Mouse (Mus musculus) lung, postnatal 0 days (tissue): ENCODE measurements around the gene Tbc1d12. TPM values are rescaled to one million over a fixed set of nuclear protein-coding genes. Genes with fewer than 3 reads are reported as not detected.

ENCODE experiments used
- ATAC-seq: fragments of 200-750 bp; cut with Nextera tagmentation; 2 replicates; pipeline ENCODE4 v1.8.0; 2017; ENCODE audit warnings: moderate library complexity
- DNase-seq: peaks from one replicate; pipeline ENCODE4 v3.0.0-alpha.2; 2016; ENCODE audit warnings: low spot score
- H3K27ac ChIP-seq: fragments of 300-500 bp; sonication (generic); 2 replicates; pipeline ENCODE4 v1.5.1; 2014; ENCODE audit warnings: antibody characterized with exemption, mild to moderate bottlenecking, low read length, mixed read lengths
- H3K27me3 ChIP-seq: fragments of 300-500 bp; sonication (generic); replicated peaks from 2 replicates; pipeline ENCODE4 v1.6.1; 2014; ENCODE audit warnings: low read length, mixed read lengths; ENCODE audit not compliant: insufficient read depth
- H3K36me3 ChIP-seq: fragments of 300-500 bp; sonication (generic); 2 replicates; pipeline ENCODE4 v1.6.1; 2014; ENCODE audit warnings: low read length, mixed read lengths; ENCODE audit not compliant: insufficient read depth
- H3K4me1 ChIP-seq: fragments of 300-500 bp; sonication (generic); 2 replicates; pipeline ENCODE4 v1.6.1; 2014; ENCODE audit warnings: antibody characterized with exemption, low read depth, low read length, mixed read lengths; ENCODE audit not compliant: insufficient read depth
- H3K4me2 ChIP-seq: fragments of 300-500 bp; sonication (generic); replicated peaks from 2 replicates; pipeline ENCODE4 v1.6.1; 2014; ENCODE audit warnings: low read depth, mild to moderate bottlenecking, low read length, moderate library complexity, mixed read lengths
- H3K4me3 ChIP-seq: fragments of 300-500 bp; sonication (generic); 2 replicates; pipeline ENCODE4 v1.5.1; 2014; ENCODE audit warnings: low read depth, low read length
- H3K9ac ChIP-seq: fragments of 300-500 bp; sonication (generic); replicated peaks from 2 replicates; pipeline ENCODE4 v1.6.1; 2014; ENCODE audit warnings: low read depth, mild to moderate bottlenecking
- H3K9me3 ChIP-seq: fragments of 300-500 bp; sonication (generic); 2 replicates; pipeline ENCODE4 v1.6.1; 2016; ENCODE audit warnings: low read length, mixed read lengths
- CTCF ChIP-seq: IDR thresholded peaks from 2 replicates; pipeline ENCODE4 v1.5.1; 2016; ENCODE audit warnings: antibody characterized with exemption, mild to moderate bottlenecking
- EP300 ChIP-seq: IDR thresholded peaks from 2 replicates; pipeline ENCODE4 v1.6.1; 2016; ENCODE audit warnings: antibody characterized with exemption, mild to moderate bottlenecking, control low read depth
- WGBS: fragments of 180-500 bp; shearing (Covaris S2); extraction: QIAGEN DNeasy Blood & Tissue Kit; methylation state at CpG from one replicate; pipeline ENCODE4 v1.1.7; 2014; 5-methylcytosine and 5-hydroxymethylcytosine counted together
- polyA plus RNA-seq: library from polyadenylated mRNA; unstranded; fragments of >200 nt; fragmentation: Nextera tagmentation; extraction: Ambion mirVana; gene quantifications from 2 replicates; pipeline ENCODE4 v1.2.1, GENCODE M21; 2015

Gene Tbc1d12
- polyA plus RNA-seq, 1 experiment from 2014 or later, result 2.8 TPM

DNA sequence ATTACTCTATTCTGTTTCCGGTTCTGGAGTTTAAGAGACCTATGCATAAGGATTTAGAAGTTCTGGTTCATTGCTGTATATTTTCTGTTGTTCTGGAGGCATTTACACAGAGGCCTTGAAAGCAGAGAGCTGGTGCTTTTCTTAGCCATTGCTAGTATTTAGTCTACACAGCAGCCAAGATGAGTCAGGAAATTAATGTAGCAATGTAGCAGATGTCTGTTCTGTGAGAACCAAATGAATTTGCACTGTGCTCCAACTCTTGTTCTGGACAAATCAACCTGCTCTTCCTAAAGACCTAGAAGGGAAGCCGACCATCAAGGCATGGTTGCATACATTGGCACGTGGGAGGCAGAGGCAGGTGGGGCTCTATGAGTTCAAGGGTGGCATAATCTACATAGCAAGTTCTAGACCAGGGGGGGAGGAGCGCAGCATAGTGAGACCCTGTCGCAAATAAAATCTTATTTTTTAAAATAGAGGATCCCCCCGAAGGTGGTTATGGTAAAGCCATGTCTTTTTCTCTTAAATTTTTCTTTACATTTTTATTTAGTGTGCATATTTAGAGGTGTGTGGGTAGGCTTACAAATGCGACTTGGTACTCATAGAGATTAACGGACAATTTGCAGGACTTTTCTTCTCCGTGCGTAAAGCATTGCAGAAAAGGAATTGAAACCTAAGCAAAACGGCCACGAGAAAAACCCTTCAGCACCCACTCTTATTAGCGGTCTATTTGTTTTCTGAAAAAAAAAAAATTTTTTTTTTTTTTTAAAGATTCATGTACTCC is 93.3 kb downstream of the Tbc1d12 start:
- no peaks in the 10 kb centered on the region for H3K9me3 ChIP-seq
- H3K4me2 ChIP-seq, result peak overlapping the region; percentile 99
- ATAC-seq, result no peak
- peak overlapping the region; percentile 73 for H3K4me3 ChIP-seq
- H3K27ac ChIP-seq, result no peak overlapping the region
- no peaks in the 10 kb centered on the region for H3K36me3 ChIP-seq
- no peaks in the 10 kb centered on the region for H3K4me1 ChIP-seq
- peak; percentile 11 for DNase-seq
- H3K27me3 ChIP-seq, result no peaks in the 10 kb centered on the region
- no peak for TF ChIP-seq CTCF
- TF ChIP-seq EP300, result no peak
- H3K9ac ChIP-seq, result peak overlapping the region; percentile 64
- WGBS, result 52% methylated on average over 13 of the region's 13 CpGs

DNA sequence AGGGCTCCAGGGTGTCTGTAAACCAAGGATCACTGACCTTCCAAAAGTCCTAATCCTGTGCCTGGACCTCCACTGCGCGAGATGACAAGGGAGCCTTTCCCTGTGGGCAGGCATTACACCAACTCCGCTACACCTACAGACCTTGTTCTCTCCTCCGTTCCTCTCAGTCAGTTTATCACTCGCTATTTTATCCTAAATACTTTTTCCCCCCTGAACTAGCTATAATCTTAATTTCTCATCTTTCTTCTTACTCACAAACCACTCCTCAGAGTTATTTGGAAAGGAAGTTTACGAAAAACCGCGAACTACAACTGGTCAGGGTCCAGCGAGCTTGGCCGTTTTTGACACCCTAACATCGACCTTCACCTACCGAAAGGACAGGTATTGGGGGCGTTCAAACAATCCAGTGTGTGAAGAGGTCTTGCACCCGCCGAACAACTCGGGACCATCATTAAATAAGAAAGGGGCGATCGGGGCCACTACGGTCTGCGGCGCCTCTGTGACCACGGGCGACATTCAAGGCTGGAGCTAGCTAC is 93.9 kb downstream of the Tbc1d12 start:
- H3K9ac ChIP-seq, result peak overlapping the region; percentile 64
- peak overlapping the region; percentile 73 for H3K4me3 ChIP-seq
- H3K4me1 ChIP-seq, result no peaks in the 10 kb centered on the region
- H3K36me3 ChIP-seq, result no peaks in the 10 kb centered on the region
- no peaks in the 10 kb centered on the region for H3K27me3 ChIP-seq
- H3K9me3 ChIP-seq, result no peaks in the 10 kb centered on the region
- WGBS, result 2% methylated on average over 23 of the region's 23 CpGs
- H3K4me2 ChIP-seq, result peak overlapping the region; percentile 99
- DNase-seq (no peak), ATAC-seq (no peak; the same call in 1 of the 2 replicates)
- H3K27ac ChIP-seq, result no peak overlapping the region
- TF ChIP-seq EP300 (no peak), CTCF (no peak)

DNA sequence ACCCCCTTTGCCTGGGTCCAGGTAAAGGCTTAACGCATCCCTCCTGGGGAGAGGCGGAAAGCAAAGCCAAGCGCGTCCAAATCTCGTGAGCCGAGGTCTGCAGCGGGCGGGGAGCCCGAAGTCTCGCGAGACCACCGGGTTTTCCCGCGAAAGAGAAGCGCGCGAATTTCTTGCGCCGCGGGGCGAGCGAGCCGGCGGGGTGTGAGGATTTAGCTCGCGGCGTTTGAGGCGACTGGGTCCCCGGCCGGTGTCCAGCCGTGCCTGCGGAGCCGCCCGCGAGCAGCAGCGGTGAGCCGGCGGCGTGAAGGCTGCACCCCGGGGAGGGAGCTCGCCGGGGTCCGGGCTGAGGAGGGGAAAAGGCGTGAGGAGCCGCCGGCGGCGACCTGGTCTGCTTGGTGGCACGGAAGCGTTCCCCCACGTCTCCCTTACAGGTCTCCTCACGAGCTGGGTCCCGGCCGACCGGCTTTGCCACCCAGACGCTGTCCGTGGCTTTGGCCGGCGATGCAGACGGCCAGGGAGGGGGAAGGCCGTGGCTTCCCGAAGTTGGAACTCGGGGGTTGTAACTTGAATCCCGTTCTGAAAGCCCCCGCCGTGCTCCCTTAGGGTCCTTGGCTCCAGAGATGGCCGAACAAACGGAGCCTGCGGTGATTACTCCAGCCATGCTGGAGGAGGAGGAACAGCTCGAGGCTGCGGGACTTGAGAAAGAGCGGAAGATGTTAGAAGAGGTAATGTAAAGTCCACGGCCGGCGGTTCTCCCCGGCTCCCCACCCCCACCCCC is 94.6 kb downstream of the Tbc1d12 start, which contains the start of gene Hells:
Gene Hells, plus strand, starts transcription at position 128 of the 778 bp plus-strand sequence.
- H3K9ac ChIP-seq, result peak within 1 kb of the TSS; percentile 64
- under 1% methylated on average over 65 of the region's 76 CpGs for WGBS
- H3K4me1 ChIP-seq, result no peaks in the 10 kb centered on the region
- peak; percentile 94 for DNase-seq
- no peaks in the 10 kb centered on the region for H3K36me3 ChIP-seq
- H3K27ac ChIP-seq, result 0 out of 2 replicates have a peak within 1 kb of the TSS, but pooled peaks have one; percentile 47
- peak within 1 kb of the TSS; percentile 73 for H3K4me3 ChIP-seq
- TF ChIP-seq CTCF, result no peak
- TF ChIP-seq EP300, result no peak
- no peaks in the 10 kb centered on the region for H3K9me3 ChIP-seq
- peak within 1 kb of the TSS; percentile 99 for H3K4me2 ChIP-seq
- ATAC-seq, result peak; percentile 94
- no peaks in the 10 kb centered on the region for H3K27me3 ChIP-seq

DNA sequence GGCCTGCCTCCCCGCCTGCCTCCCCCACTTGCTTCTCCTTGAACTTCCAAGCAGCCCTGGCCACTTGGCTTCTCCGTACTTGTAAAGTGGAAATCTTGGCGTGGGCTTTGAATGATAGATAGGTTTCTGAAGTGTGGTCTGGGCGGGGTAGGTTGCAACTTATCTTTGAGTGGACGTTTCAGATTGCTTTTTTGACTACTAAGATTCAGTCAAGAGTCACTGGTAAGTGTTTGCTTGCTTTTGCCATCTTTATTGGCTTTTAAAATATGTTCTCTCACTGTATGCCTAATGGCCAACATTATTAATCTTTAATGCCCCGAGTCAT is 95.1 kb downstream of the Tbc1d12 start:
- DNase-seq (peak; percentile 61), ATAC-seq (no peak)
- H3K36me3 ChIP-seq, result no peaks in the 10 kb centered on the region
- WGBS, result under 1% methylated on average over 6 of the region's 6 CpGs
- H3K4me2 ChIP-seq, result peak overlapping the region; percentile 99
- TF ChIP-seq CTCF, result no peak
- TF ChIP-seq EP300, result no peak
- H3K9ac ChIP-seq, result peak overlapping the region; percentile 64
- H3K27ac ChIP-seq, result no peak overlapping the region
- no peaks in the 10 kb centered on the region for H3K4me1 ChIP-seq
- H3K9me3 ChIP-seq, result no peaks in the 10 kb centered on the region
- no peaks in the 10 kb centered on the region for H3K27me3 ChIP-seq
- peak overlapping the region; percentile 73 for H3K4me3 ChIP-seq

DNA sequence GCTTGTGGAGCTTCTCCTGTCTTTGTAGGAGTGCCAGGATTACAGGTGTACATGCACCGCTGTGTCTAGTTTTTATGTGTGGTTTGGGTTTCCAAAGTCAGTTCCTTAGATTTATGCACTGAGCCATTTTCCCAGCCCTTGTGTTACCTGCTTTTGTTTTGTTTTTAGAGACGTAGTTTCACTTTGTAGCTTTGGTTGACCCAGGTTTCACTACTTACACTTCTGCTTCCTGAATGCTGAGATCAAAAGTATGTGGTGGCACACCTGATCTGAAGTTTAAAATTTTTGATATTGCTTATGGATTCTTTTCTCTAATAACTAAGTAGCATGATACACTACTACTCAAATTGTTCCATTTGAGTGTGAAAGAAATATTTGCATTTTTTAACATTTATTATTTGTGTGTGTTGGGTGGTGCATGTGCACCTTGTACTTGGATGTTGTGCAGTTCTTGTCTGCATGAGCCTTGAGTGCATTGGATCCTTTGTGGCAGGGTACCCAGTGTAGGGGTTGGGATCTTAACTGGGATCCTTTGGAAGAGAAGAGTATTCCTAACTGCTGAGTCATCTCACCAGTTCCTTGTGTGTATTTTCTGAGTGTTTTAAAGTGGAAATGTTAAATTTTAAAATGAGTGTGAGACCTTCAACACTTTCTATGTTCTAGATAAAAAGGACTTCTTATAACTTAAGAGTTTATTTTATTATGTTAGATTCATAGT is 108.4 kb downstream of the Tbc1d12 start:
- Histone ChIP-seq H3K4me2 (no peak overlapping the region), H3K4me3 (no peak overlapping the region), H3K27me3 (no peaks in the 10 kb centered on the region), H3K36me3 (no peaks in the 10 kb centered on the region), H3K27ac (no peak overlapping the region), H3K9me3 (no peaks in the 10 kb centered on the region), H3K9ac (no peak overlapping the region), H3K4me1 (no peaks in the 10 kb centered on the region)
- no peak for DNase-seq
- 86% methylated on average over 2 of the region's 2 CpGs for WGBS
- ATAC-seq, result no peak
- TF ChIP-seq CTCF (no peak), EP300 (no peak)

Other genes with a start within 250 kb of the Tbc1d12 start
- 1.9 and 2.3 TPM in 2 replicates for gene Noc3l, start 17.3 kb upstream of the Tbc1d12 start, polyA plus RNA-seq
- gene Hells, start 94.3 kb downstream of the Tbc1d12 start, polyA plus RNA-seq, result 5.1 and 5.2 TPM in 2 replicates
- gene Cyp2c55, start 170.4 kb downstream of the Tbc1d12 start, polyA plus RNA-seq, result not detected in 2 replicates
- gene Cyp2c65, start 224.4 kb downstream of the Tbc1d12 start, polyA plus RNA-seq, result not detected in 2 replicates